Mouse (Mus musculus) cerebellum, postnatal 4 days (tissue): Measurements from ENCODE around the gene Mical2.

Experiments used
- DNase-seq, 2 experiments: peaks; one replicate each; pipeline ENCODE4 v3.0.0; 2022; ENCODE audit warnings: low spot score in 2 of 2, mixed read lengths in 1 of 2

Mical2 gene

GRCm38 (mm10) chr7:112313670-112314069 is 88.0 kb downstream of the Mical2 start:
- no peak for DNase-seq

GRCm38 (mm10) chr7:112316239-112316638 is 90.6 kb downstream of the Mical2 start:
- no peak for DNase-seq

GRCm38 (mm10) chr7:112317491-112317890 is 91.8 kb downstream of the Mical2 start:
- DNase-seq = no peak

GRCm38 (mm10) chr7:112318306-112318705 is 92.7 kb downstream of the Mical2 start:
- DNase-seq = no peak

GRCm38 (mm10) chr7:112319419-112319818 is 93.8 kb downstream of the Mical2 start:
- DNase-seq = peak in 1 of 2 experiments; percentile 28

- no peak for DNase-seq
Measured at GRCm38 (mm10) chr7:112320052-112320730, 94.5 kb downstream of the Mical2 start.

GRCm38 (mm10) chr7:112321798-112322794 is 96.4 kb downstream of the Mical2 start:
- DNase-seq = no peak

GRCm38 (mm10) chr7:112324577-112324976 is 98.9 kb downstream of the Mical2 start:
- no peak for DNase-seq

GRCm38 (mm10) chr7:112326852-112327251 is 101.2 kb downstream of the Mical2 start:
- DNase-seq = no peak

GRCm38 (mm10) chr7:112328969-112329368 is 103.3 kb downstream of the Mical2 start:
- DNase-seq = peak in 1 of 2 experiments; percentile 47

GRCm38 (mm10) chr7:112329496-112329895 is 103.8 kb downstream of the Mical2 start:
- no peak for DNase-seq

GRCm38 (mm10) chr7:112330935-112331334 is 105.3 kb downstream of the Mical2 start:
- no peak for DNase-seq

- DNase-seq = no peak
Measured at GRCm38 (mm10) chr7:112331804-112332203, 106.1 kb downstream of the Mical2 start.

- DNase-seq = no peak
Measured at GRCm38 (mm10) chr7:112332426-112332825, 106.8 kb downstream of the Mical2 start.

- DNase-seq = no peak
Measured at GRCm38 (mm10) chr7:112333404-112333803, 107.7 kb downstream of the Mical2 start.

- DNase-seq = peak in 1 of 2 experiments; percentile 79
Measured at GRCm38 (mm10) chr7:112336213-112336631, 110.6 kb downstream of the Mical2 start.

- peak in 1 of 2 experiments; percentile 29 for DNase-seq
Measured at GRCm38 (mm10) chr7:112336769-112337168, 111.1 kb downstream of the Mical2 start.

GRCm38 (mm10) chr7:112337736-112338135 is 112.1 kb downstream of the Mical2 start:
- DNase-seq = no peak

GRCm38 (mm10) chr7:112341052-112341451 is 115.4 kb downstream of the Mical2 start:
- no peak for DNase-seq

GRCm38 (mm10) chr7:112345687-112346086 is 120.0 kb downstream of the Mical2 start:
- no peak for DNase-seq

- DNase-seq = no peak
Measured at GRCm38 (mm10) chr7:112351541-112351940, 125.9 kb downstream of the Mical2 start.

GRCm38 (mm10) chr7:112352005-112352404 is 126.3 kb downstream of the Mical2 start:
- DNase-seq = no peak

GRCm38 (mm10) chr7:112353011-112353410 is 127.4 kb downstream of the Mical2 start:
- no peak for DNase-seq
